Mouse (Mus musculus) gastrocnemius, postnatal 36 days (tissue): ENCODE data around the gene Fga. TPM values are rescaled to one million over a fixed set of nuclear protein-coding genes. Genes with fewer than 3 reads are reported as not detected.
A peak's percentile ranks its signal among the peaks of the same experiment; 100 is the strongest.

Source experiments
- DNase-seq, 2 experiments: peaks; one replicate each; pipeline ENCODE4 v3.0.0; 2022
- intact Hi-C: fragments of 180-260 bp; cut with DNase I; formaldehyde crosslinking; loops from one replicate; pipeline ENCODE4 v1.15.1; 2025
- total RNA-seq, 2 experiments: library from RNA; stranded (reverse); gene quantifications; 2 replicates each; pipeline ENCODE4 v1.2.3; 2021

Gene Fga
- total RNA-seq, 2 experiments from 2014 or later = 0.59 TPM; not detected in 1

DNA sequence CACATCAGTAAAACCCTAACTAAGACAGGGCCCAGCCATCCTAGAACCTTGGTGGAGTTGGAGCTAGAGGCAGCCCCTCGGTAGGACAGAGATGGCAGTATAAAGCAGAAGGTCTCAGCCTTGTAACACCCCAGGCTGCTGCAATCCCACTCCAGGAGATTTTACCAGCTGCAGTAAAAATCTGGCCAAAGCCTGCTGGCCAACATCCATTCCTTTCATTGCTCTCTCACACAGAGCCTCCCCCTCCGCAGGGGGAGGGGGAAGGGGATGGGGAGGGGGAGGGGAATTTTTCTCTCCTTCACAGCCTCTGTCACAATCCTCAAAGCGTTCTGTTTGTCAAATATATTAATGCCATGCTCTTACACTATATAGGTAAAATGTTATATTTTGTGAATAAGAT is 50.7 kb downstream of the Fga start:
- peak in 1 of 2 experiments; percentile 26 for DNase-seq
- intact Hi-C loops = no loop called here

DNA sequence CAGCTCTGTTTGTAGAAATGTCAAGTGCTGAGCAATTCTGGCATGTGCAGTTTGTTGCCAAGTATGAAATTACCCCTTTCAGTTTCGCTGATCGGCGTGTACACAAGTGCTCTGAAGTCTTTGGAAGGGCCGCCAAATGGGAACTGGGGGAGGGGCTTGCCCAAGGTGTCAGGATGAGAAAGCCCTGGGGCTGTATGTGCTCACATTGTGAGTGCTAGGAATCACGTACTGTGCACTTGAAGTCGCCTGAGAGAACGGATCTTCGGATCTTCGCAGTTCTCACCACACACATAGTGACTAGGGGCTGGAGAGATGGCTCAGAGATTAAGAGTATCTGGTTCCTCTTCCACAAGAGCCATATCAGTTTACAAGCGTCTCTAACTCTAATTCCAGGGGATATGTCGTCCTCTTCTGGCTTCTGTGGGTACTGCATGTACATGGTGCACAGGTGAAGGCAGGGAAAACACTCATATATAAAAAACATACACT is 54.7 kb downstream of the Fga start:
- intact Hi-C loops = no loop called here
- DNase-seq = peak; percentile 25 to 35

Other genes starting within 250 kb of the Fga start
- gene Rbm46, start 149.6 kb upstream of the Fga start, total RNA-seq = not detected
- not detected for gene Lrat, start 122.1 kb upstream of the Fga start, total RNA-seq
- gene Fgg, start 18.4 kb upstream of the Fga start, total RNA-seq = under 1 TPM in 1 of 2 experiments, not detected in 1; 0.36 TPM
- gene Fgb, start 23.8 kb downstream of the Fga start, total RNA-seq = under 1 TPM in 1 of 2 experiments, not detected in 1; 0.20 TPM
- 10 to 100 TPM; 20.6 to 22.5 TPM for gene Plrg1, start 29.4 kb downstream of the Fga start, total RNA-seq
- under 1 TPM; 0.64 to 0.99 TPM for gene Dchs2, start 101.9 kb downstream of the Fga start, total RNA-seq